In the genomic region with DNA sequence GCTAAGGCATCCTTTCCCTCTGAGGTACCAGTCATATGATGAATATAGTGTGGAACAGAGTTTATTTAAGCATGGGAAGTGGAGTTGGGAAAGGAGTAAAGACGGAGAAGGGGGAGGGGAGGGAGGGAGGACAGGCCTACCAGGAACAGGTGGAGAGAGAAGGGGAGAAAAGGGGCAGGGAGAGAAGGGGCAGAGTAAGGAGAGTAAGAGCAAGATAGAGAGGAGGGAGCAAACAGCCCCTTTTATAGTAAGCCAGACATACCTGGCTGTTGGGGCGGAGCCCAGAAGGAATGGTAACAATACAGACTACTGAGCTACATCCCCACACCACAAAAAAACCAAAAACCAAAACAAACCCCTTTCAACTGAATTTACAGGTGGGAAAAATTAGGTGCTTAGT, we compare ENCODE assay signal across 7 mouse cellular contexts. TPM values are rescaled to one million over a fixed set of nuclear protein-coding genes. Genes with fewer than 3 reads are reported as not detected.
A peak's percentile ranks its signal among the peaks of the same experiment; 100 is the strongest.
DNase-seq lines count a peak whose midpoint lies in the region; ATAC-seq and TF ChIP-seq lines count a peak whose summit lies in the region.

No protein-coding gene starts in this region.

- WGBS in forebrain, embryonic 14.5 days = 21% methylated on average over 2 of the region's 2 CpGs
- 22% methylated on average over 2 of the region's 2 CpGs for WGBS in limb, embryonic 15.5 days
- WGBS in stomach, postnatal 0 days = 38% methylated on average over 2 of the region's 2 CpGs

- H3K4me1 ChIP-seq in megakaryocyte, embryonic 14.5 days = peaks cover 33% of the 10 kb centered on the region
- peaks cover 16% of the 10 kb centered on the region for H3K4me1 ChIP-seq in forebrain, embryonic 14.5 days (ENCODE audit: control insufficient read depth, insufficient read depth, low read length)
- peaks cover 22% of the 10 kb centered on the region for H3K4me1 ChIP-seq in limb, embryonic 15.5 days
- no peaks in the 10 kb centered on the region for H3K4me1 ChIP-seq in stomach, postnatal 0 days (replicated peaks; ENCODE audit: control insufficient read depth, insufficient read depth)

- no peaks in the 10 kb centered on the region for H3K9me3 ChIP-seq in megakaryocyte, embryonic 14.5 days
- no peaks in the 10 kb centered on the region for H3K9me3 ChIP-seq in forebrain, embryonic 14.5 days (replicated peaks; ENCODE audit: control insufficient read depth, low read length)
- no peaks in the 10 kb centered on the region for H3K9me3 ChIP-seq in limb, embryonic 15.5 days
- H3K9me3 ChIP-seq in stomach, postnatal 0 days (ENCODE audit: control insufficient read depth, low read length) = no peaks in the 10 kb centered on the region

- peak overlapping the region; percentile 60 for H3K4me2 ChIP-seq in forebrain, embryonic 14.5 days (ENCODE audit: low read length)
- peak overlapping the region; percentile 52 for H3K4me2 ChIP-seq in limb, embryonic 15.5 days
- peak overlapping the region; percentile 40 for H3K4me2 ChIP-seq in stomach, postnatal 0 days (replicated peaks; ENCODE audit: low read depth)

- no peaks in the 10 kb centered on the region for H3K27me3 ChIP-seq in megakaryocyte, embryonic 14.5 days (replicated peaks)
- H3K27me3 ChIP-seq in forebrain, embryonic 14.5 days (replicated peaks; ENCODE audit: control insufficient read depth, insufficient read depth, low read length) = no peaks in the 10 kb centered on the region
- no peaks in the 10 kb centered on the region for H3K27me3 ChIP-seq in limb, embryonic 15.5 days
- H3K27me3 ChIP-seq in stomach, postnatal 0 days (ENCODE audit: control insufficient read depth, insufficient read depth, low read length) = no peaks in the 10 kb centered on the region

- no peak overlapping the region; the same call in 1 of the 2 replicates for H3K9ac ChIP-seq in forebrain, embryonic 14.5 days (ENCODE audit: low read length)
- no peak overlapping the region for H3K9ac ChIP-seq in limb, embryonic 15.5 days
- no peak overlapping the region for H3K9ac ChIP-seq in stomach, postnatal 0 days (ENCODE audit: low read length)

- H3K27ac ChIP-seq in forebrain, embryonic 14.5 days (ENCODE audit: low read depth, low read length) = peak overlapping the region; percentile 93
- peak overlapping the region; percentile 91 for H3K27ac ChIP-seq in limb, embryonic 15.5 days
- H3K27ac ChIP-seq in stomach, postnatal 0 days (replicated peaks) = peak overlapping the region; percentile 80

- H3K36me3 ChIP-seq in megakaryocyte, embryonic 14.5 days (replicated peaks; ENCODE audit: low read length) = peaks cover 33% of the 10 kb centered on the region
- peaks cover 19% of the 10 kb centered on the region for H3K36me3 ChIP-seq in forebrain, embryonic 14.5 days (ENCODE audit: control insufficient read depth, insufficient read depth, low read length)
- H3K36me3 ChIP-seq in limb, embryonic 15.5 days = peaks cover 19% of the 10 kb centered on the region
- H3K36me3 ChIP-seq in stomach, postnatal 0 days (ENCODE audit: control insufficient read depth, insufficient read depth, low read length) = peaks cover 8% of the 10 kb centered on the region

- no peak for ATAC-seq in megakaryocyte, adult 5-6 weeks (ENCODE audit: poor library complexity, severe bottlenecking)
- peak; percentile 15; the same call in 1 of the 2 replicates for ATAC-seq in forebrain, embryonic 14.5 days
- ATAC-seq in limb, embryonic 15.5 days (ENCODE audit: insufficient number of reproducible peaks, low FRiP score, low TSS enrichment, low read depth) = no peak
- no peak for ATAC-seq in stomach, postnatal 0 days (ENCODE audit: low FRiP score, low TSS enrichment)

- TF ChIP-seq CTCF in stomach, postnatal 0 days (IDR thresholded peaks at IDR 0.05; ENCODE audit: low read depth) = no peak

- TF ChIP-seq EP300 in stomach, postnatal 0 days (optimal IDR thresholded peaks at IDR 0.05) = no peak

- H3K4me3 ChIP-seq in megakaryocyte, embryonic 14.5 days (replicated peaks) = peak overlapping the region; percentile 28
- H3K4me3 ChIP-seq in forebrain, embryonic 14.5 days (ENCODE audit: low read depth, low read length) = peak overlapping the region; percentile 32; the same call in 1 of the 2 replicates
- no peak overlapping the region for H3K4me3 ChIP-seq in limb, embryonic 15.5 days
- no peak overlapping the region for H3K4me3 ChIP-seq in stomach, postnatal 0 days (ENCODE audit: low read depth, low read length)

- DNase-seq in forebrain, embryonic 14.5 days (ENCODE audit: low spot score) = no peak
- peak; percentile 29 for DNase-seq in stomach, postnatal 0 days (ENCODE audit: low spot score)
- no peak for DNase-seq in adrenal gland, adult (ENCODE audit: inconsistent age in 2 of 2, low spot score in 1 of 2)
- no peak for DNase-seq in T-cell, adult 2 months (ENCODE audit: low spot score)

RNA-seq across cellular contexts. Expression of a gene that starts 23.6 kb away (rescaled TPM):
- 0.77 and 1.5 TPM in 2 replicates for polyA plus RNA-seq in megakaryocyte, embryonic 14.5 days (2012; ENCODE audit: insufficient read depth, low replicate concordance)
- 56.0 and 60.5 TPM in 2 replicates for total RNA-seq in megakaryocyte, adult 5-6 weeks (2015)
- total RNA-seq in megakaryocyte, adult 5-6 weeks (2017) = 113 and 133 TPM in 2 replicates
- 154 and 164 TPM in 2 replicates for polyA plus RNA-seq in forebrain, embryonic 14.5 days (2014; fragmentation: Nextera tagmentation; extraction: Ambion mirVana)
- polyA plus RNA-seq in limb, embryonic 15.5 days (2015; fragmentation: Nextera tagmentation; extraction: Ambion mirVana) = 92.8 and 98.4 TPM in 2 replicates
- 23.0 and 26.8 TPM in 2 replicates for polyA plus RNA-seq in stomach, postnatal 0 days (2015; fragmentation: Nextera tagmentation; extraction: Ambion mirVana)

RNA-seq across cellular contexts. Expression of a gene that starts 24.2 kb away (rescaled TPM):
- 12.1 and 56.4 TPM in 2 replicates for polyA plus RNA-seq in megakaryocyte, embryonic 14.5 days (2012; ENCODE audit: insufficient read depth, low replicate concordance)
- 320 and 365 TPM in 2 replicates for total RNA-seq in megakaryocyte, adult 5-6 weeks (2015)
- 765 and 767 TPM in 2 replicates for total RNA-seq in megakaryocyte, adult 5-6 weeks (2017)
- 790 and 857 TPM in 2 replicates for polyA plus RNA-seq in forebrain, embryonic 14.5 days (2014; fragmentation: Nextera tagmentation; extraction: Ambion mirVana)
- 593 and 673 TPM in 2 replicates for polyA plus RNA-seq in limb, embryonic 15.5 days (2015; fragmentation: Nextera tagmentation; extraction: Ambion mirVana)
- 236 and 251 TPM in 2 replicates for polyA plus RNA-seq in stomach, postnatal 0 days (2015; fragmentation: Nextera tagmentation; extraction: Ambion mirVana)

RNA-seq across cellular contexts. Expression of a gene that starts 42.2 kb away (rescaled TPM):
- 321 and 342 TPM in 2 replicates for polyA plus RNA-seq in megakaryocyte, embryonic 14.5 days (2012; ENCODE audit: insufficient read depth, low replicate concordance)
- 205 and 258 TPM in 2 replicates for total RNA-seq in megakaryocyte, adult 5-6 weeks (2015)
- 218 and 249 TPM in 2 replicates for total RNA-seq in megakaryocyte, adult 5-6 weeks (2017)
- polyA plus RNA-seq in forebrain, embryonic 14.5 days (2014; fragmentation: Nextera tagmentation; extraction: Ambion mirVana) = 0.42 and 1.1 TPM in 2 replicates
- polyA plus RNA-seq in limb, embryonic 15.5 days (2015; fragmentation: Nextera tagmentation; extraction: Ambion mirVana) = 1.5 and 2.2 TPM in 2 replicates
- 0.50 and 0.70 TPM in 2 replicates for polyA plus RNA-seq in stomach, postnatal 0 days (2015; fragmentation: Nextera tagmentation; extraction: Ambion mirVana)

RNA-seq across cellular contexts. Expression of a gene that starts 49.2 kb away (rescaled TPM):
- 0.73 and 2.1 TPM in 2 replicates for polyA plus RNA-seq in megakaryocyte, embryonic 14.5 days (2012; ENCODE audit: insufficient read depth, low replicate concordance)
- total RNA-seq in megakaryocyte, adult 5-6 weeks (2015) = 2.8 and 3.9 TPM in 2 replicates
- 3.3 and 3.8 TPM in 2 replicates for total RNA-seq in megakaryocyte, adult 5-6 weeks (2017)
- 25.3 and 26.5 TPM in 2 replicates for polyA plus RNA-seq in forebrain, embryonic 14.5 days (2014; fragmentation: Nextera tagmentation; extraction: Ambion mirVana)
- 17.0 and 18.3 TPM in 2 replicates for polyA plus RNA-seq in limb, embryonic 15.5 days (2015; fragmentation: Nextera tagmentation; extraction: Ambion mirVana)
- polyA plus RNA-seq in stomach, postnatal 0 days (2015; fragmentation: Nextera tagmentation; extraction: Ambion mirVana) = 10.6 and 11.2 TPM in 2 replicates

RNA-seq across cellular contexts. Expression of a gene that starts 56.5 kb away (rescaled TPM):
- polyA plus RNA-seq in megakaryocyte, embryonic 14.5 days (2012; ENCODE audit: insufficient read depth, low replicate concordance) = 33.2 and 56.2 TPM in 2 replicates
- total RNA-seq in megakaryocyte, adult 5-6 weeks (2015) = 246 and 255 TPM in 2 replicates
- 87.7 and 93.9 TPM in 2 replicates for total RNA-seq in megakaryocyte, adult 5-6 weeks (2017)
- polyA plus RNA-seq in forebrain, embryonic 14.5 days (2014; fragmentation: Nextera tagmentation; extraction: Ambion mirVana) = 261 and 271 TPM in 2 replicates
- polyA plus RNA-seq in limb, embryonic 15.5 days (2015; fragmentation: Nextera tagmentation; extraction: Ambion mirVana) = 270 and 286 TPM in 2 replicates
- 159 and 168 TPM in 2 replicates for polyA plus RNA-seq in stomach, postnatal 0 days (2015; fragmentation: Nextera tagmentation; extraction: Ambion mirVana)

Comparison
In these comparisons a context has a peak if more than half of its experiments do, and no peak if none do; other contexts are left out.
1. H3K4me3 ChIP-seq: peak in megakaryocyte, embryonic 14.5 days (single experiment) and forebrain, embryonic 14.5 days (single experiment); none in limb, embryonic 15.5 days (single experiment) and stomach, postnatal 0 days (single experiment).
2. RNA of a gene that starts 42.2 kb away (polyA plus RNA-seq): 321 to 342 TPM in megakaryocyte, embryonic 14.5 days; 1.5 to 2.2 TPM in limb, embryonic 15.5 days, 0.50 to 0.70 TPM in stomach, postnatal 0 days and 0.42 to 1.1 TPM in forebrain, embryonic 14.5 days; every median in the first group is over 100 times any median in the second.
3. Peak in every context shown above with its lines, with median percentiles within 50 percentile points of each other: H3K27ac ChIP-seq and H3K4me2 ChIP-seq.